Mouse (Mus musculus): Measurements from ENCODE around the gene Nup43. TPM values are rescaled to one million over a fixed set of nuclear protein-coding genes. Genes with fewer than 3 reads are reported as not detected.

Nup43 gene
- total and polyA plus RNA-seq, 3 experiments: 52.9 to 64.7 TPM; not detected in 1

GRCm38 (mm10) chr10:7662471-7663141, 4.7 kb upstream of the Nup43 start:
- Histone ChIP-seq H3K9ac (ENCODE audit: control insufficient read depth, low read depth, low read length, poor library complexity, severe bottlenecking) (peak overlapping the region; percentile 90), H3K9me3 (replicated peaks; ENCODE audit: insufficient read depth, low read length) (no peaks in the 10 kb centered on the region), H3K27me3 (ENCODE audit: control insufficient read depth in 1 of 2, insufficient read depth in 2 of 2, low read length in 2 of 2) (no peaks in the 10 kb centered on the region), H3K4me3 (ENCODE audit: control insufficient read depth in 1 of 2, insufficient read depth in 1 of 2, low read depth in 2 of 2, low read length in 2 of 2) (peak overlapping the region; percentile 76 to 87), H3K27ac (ENCODE audit: control insufficient read depth, low read depth, low read length) (peak overlapping the region; percentile 93), H3K36me3 (ENCODE audit: control insufficient read depth in 1 of 2, insufficient read depth in 2 of 2, low read length in 2 of 2) (peaks cover 1 to 29% of the 10 kb centered on the region in 2 experiments; a peak in 3 of 4 replicates), H3K4me1 (ENCODE audit: control insufficient read depth in 1 of 2, insufficient read depth in 2 of 2, low read length in 2 of 2) (peaks cover 5 to 8% of the 10 kb centered on the region in 2 experiments), H3K79me2 (ENCODE audit: control insufficient read depth, insufficient read depth, low read length, poor library complexity) (peaks cover 49% of the 10 kb centered on the region)
- peak; percentile 90 for DNase-seq (ENCODE audit: low read depth, low spot score)
- TF ChIP-seq ELF1 (IDR thresholded peaks at IDR 0.05; ENCODE audit: low read depth, low read length): no peak
- TF ChIP-seq NELFE (IDR thresholded peaks at IDR 0.05; ENCODE audit: low read depth, low read length): no peak; the same call in 1 of the 2 replicates
- peak; percentile 71 for TF ChIP-seq TBP (IDR thresholded peaks at IDR 0.05; ENCODE audit: low read depth, low read length)
- peak; percentile 81 for TF ChIP-seq SIN3A (IDR thresholded peaks at IDR 0.05; ENCODE audit: low read length)
- TF ChIP-seq NRF1 (IDR thresholded peaks at IDR 0.05; ENCODE audit: insufficient read depth, low read depth, low read length, poor library complexity, severe bottlenecking): no peak
- TF ChIP-seq USF1 (IDR thresholded peaks at IDR 0.05; ENCODE audit: low read depth, low read length): no peak
- TF ChIP-seq EP300 (IDR thresholded peaks at IDR 0.05; ENCODE audit: low read depth in 1 of 2, low read length in 2 of 2): peak in 1 of 2 experiments; percentile 59; a peak in 1 of 4 replicates
- TF ChIP-seq ZC3H11A (IDR thresholded peaks at IDR 0.05; ENCODE audit: low read depth, low read length): no peak
- no peak for TF ChIP-seq BHLHE40 (IDR thresholded peaks at IDR 0.05; ENCODE audit: borderline replicate concordance, low read depth, low read length)
- TF ChIP-seq CHD2 (IDR thresholded peaks at IDR 0.05; ENCODE audit: low read length): no peak
- no peak; the same call in 1 of the 2 replicates for TF ChIP-seq RCOR1 (IDR thresholded peaks at IDR 0.05; ENCODE audit: low read depth, low read length)
- TF ChIP-seq MAZ (IDR thresholded peaks at IDR 0.05; ENCODE audit: low read depth, low read length): peak; percentile 95
- no peak for TF ChIP-seq MAX (IDR thresholded peaks at IDR 0.05; ENCODE audit: low read length)
- TF ChIP-seq CHD1 (IDR thresholded peaks at IDR 0.05; ENCODE audit: low read depth, low read length): no peak
- peak; percentile 59 for TF ChIP-seq MXI1 (IDR thresholded peaks at IDR 0.05; ENCODE audit: low read depth, low read length)
- no peak for TF ChIP-seq TAL1 (IDR thresholded peaks at IDR 0.05; ENCODE audit: low read length)
- no peak for TF ChIP-seq KAT2A (conservative IDR thresholded peaks at IDR 0.05; ENCODE audit: low read depth, low read length)
- TF ChIP-seq SMC3 (IDR thresholded peaks at IDR 0.05; ENCODE audit: low read depth, low read length): no peak
- TF ChIP-seq E2F4 (IDR thresholded peaks at IDR 0.05; ENCODE audit: borderline replicate concordance, low read depth, low read length): peak; percentile 49; the same call in 1 of the 2 replicates
- TF ChIP-seq JUND (IDR thresholded peaks at IDR 0.05; ENCODE audit: low read depth, low read length): no peak
- TF ChIP-seq CTCF (IDR thresholded peaks at IDR 0.05 in 2 of 3, conservative IDR thresholded peaks at IDR 0.05 in 1 of 3; ENCODE audit: control insufficient read depth in 1 of 3, insufficient read depth in 1 of 3, low read depth in 2 of 3, low read length in 3 of 3, poor library complexity in 1 of 3, severe bottlenecking in 1 of 3): 0 out of 6 replicates have a peak, but pooled peaks of 1 of the 3 experiments have one; percentile 1
- no peak for TF ChIP-seq MYC (IDR thresholded peaks at IDR 0.05; ENCODE audit: low read depth, low read length)
- no peak for TF ChIP-seq USF2 (IDR thresholded peaks at IDR 0.05; ENCODE audit: borderline replicate concordance in 1 of 2, insufficient read depth in 1 of 2, low read depth in 1 of 2, low read length in 2 of 2)
- TF ChIP-seq MYB (IDR thresholded peaks at IDR 0.05; ENCODE audit: low read depth, low read length): no peak
- TF ChIP-seq UBTF (IDR thresholded peaks at IDR 0.05; ENCODE audit: borderline replicate concordance, insufficient read depth, low read depth, low read length): 0 out of 2 replicates have a peak, but pooled peaks have one; percentile 75
- TF ChIP-seq TCF12 (IDR thresholded peaks at IDR 0.05; ENCODE audit: low read depth, low read length): peak; percentile 21; the same call in 1 of the 2 replicates
- no peak for TF ChIP-seq HCFC1 (IDR thresholded peaks at IDR 0.05; ENCODE audit: low read depth, low read length)
- peak; percentile 58; the same call in 1 of the 2 replicates for TF ChIP-seq ZNF384 (IDR thresholded peaks at IDR 0.05; ENCODE audit: low read depth, low read length)
- TF ChIP-seq ZMIZ1 (IDR thresholded peaks at IDR 0.05; ENCODE audit: low read depth, low read length): no peak; the same call in 1 of the 2 replicates
- TF ChIP-seq RAD21 (IDR thresholded peaks at IDR 0.05; ENCODE audit: low read depth, low read length): no peak
- no peak for TF ChIP-seq POLR2AphosphoS2 (IDR thresholded peaks at IDR 0.05; ENCODE audit: low read length)
- TF ChIP-seq POLR2AphosphoS5 (IDR thresholded peaks at IDR 0.05; ENCODE audit: borderline replicate concordance, low read depth, low read length): no peak; the same call in 1 of the 2 replicates
- peak; percentile 90 for TF ChIP-seq GATA1 (IDR thresholded peaks at IDR 0.05; ENCODE audit: low read depth, low read length)
- no peak; the same call in 1 of the 2 replicates for TF ChIP-seq MAFK (IDR thresholded peaks at IDR 0.05; ENCODE audit: borderline replicate concordance, low read depth, low read length)
- TF ChIP-seq ZKSCAN1 (IDR thresholded peaks at IDR 0.05; ENCODE audit: low read depth, low read length): no peak
- no peak for TF ChIP-seq MEF2A (IDR thresholded peaks at IDR 0.05; ENCODE audit: extremely low read depth, insufficient replicate concordance, low read depth, low read length, poor library complexity, severe bottlenecking)
